Mouse (Mus musculus) embryonic facial prominence, embryonic 14.5 days (tissue): ENCODE measurements around the gene Mb. TPM values are rescaled to one million over a fixed set of nuclear protein-coding genes. Genes with fewer than 3 reads are reported as not detected.

ENCODE experiments used
- ATAC-seq: fragments of 200-750 bp; cut with Nextera tagmentation; 2 replicates; pipeline ENCODE4 v1.8.0; 2017; ENCODE audit warnings: low read depth, moderate number of reproducible peaks, moderate TSS enrichment
- DNase-seq: peaks from one replicate; pipeline ENCODE4 v3.0.0-alpha.2; 2015; ENCODE audit warnings: low spot score
- H3K27ac ChIP-seq: fragments of 300-500 bp; sonication (generic); replicated peaks from 2 replicates; pipeline ENCODE4 v1.5.1; 2014; ENCODE audit warnings: low read depth, mild to moderate bottlenecking, low read length, moderate library complexity
- H3K27me3 ChIP-seq: fragments of 300-500 bp; sonication (generic); replicated peaks from 2 replicates; pipeline ENCODE4 v1.6.1; 2014; ENCODE audit warnings: low read length; ENCODE audit not compliant: control insufficient read depth, insufficient read depth
- H3K36me3 ChIP-seq: fragments of 300-500 bp; sonication (generic); 2 replicates; pipeline ENCODE4 v1.6.1; 2014; ENCODE audit warnings: low read length, mixed read lengths; ENCODE audit not compliant: control insufficient read depth, insufficient read depth
- H3K4me1 ChIP-seq: fragments of 300-500 bp; sonication (generic); 2 replicates; pipeline ENCODE4 v1.6.1; 2014; ENCODE audit warnings: antibody characterized with exemption, low read length; ENCODE audit not compliant: control insufficient read depth, insufficient read depth
- H3K4me2 ChIP-seq: fragments of 300-500 bp; sonication (generic); 2 replicates; pipeline ENCODE4 v1.6.1; 2014; ENCODE audit warnings: low read depth, mild to moderate bottlenecking, low read length, moderate library complexity, mixed read lengths
- H3K4me3 ChIP-seq: fragments of 300-500 bp; sonication (generic); 2 replicates; pipeline ENCODE4 v1.5.1; 2014; ENCODE audit warnings: low read depth, mild to moderate bottlenecking, low read length
- H3K9ac ChIP-seq: fragments of 300-500 bp; sonication (generic); 2 replicates; pipeline ENCODE4 v1.6.1; 2014; ENCODE audit warnings: low read depth, mild to moderate bottlenecking, low read length, moderate library complexity, mixed read lengths
- H3K9me3 ChIP-seq: fragments of 300-500 bp; sonication (generic); 2 replicates; pipeline ENCODE4 v1.6.1; 2016; ENCODE audit warnings: low read length; ENCODE audit not compliant: control insufficient read depth
- WGBS: fragments of 180-500 bp; shearing (Covaris S2); extraction: QIAGEN DNeasy Blood & Tissue Kit; methylation state at CpG from one replicate; pipeline ENCODE4 v1.1.7; 2014; 5-methylcytosine and 5-hydroxymethylcytosine counted together
- polyA plus RNA-seq: library from polyadenylated mRNA; unstranded; fragments of >200 nt; fragmentation: Nextera tagmentation; extraction: Ambion mirVana; gene quantifications from 2 replicates; pipeline ENCODE4 v1.2.1, GENCODE M21; 2014

The Mb gene
- polyA plus RNA-seq, 1 experiment from 2014 or later = 12.9 TPM

DNA sequence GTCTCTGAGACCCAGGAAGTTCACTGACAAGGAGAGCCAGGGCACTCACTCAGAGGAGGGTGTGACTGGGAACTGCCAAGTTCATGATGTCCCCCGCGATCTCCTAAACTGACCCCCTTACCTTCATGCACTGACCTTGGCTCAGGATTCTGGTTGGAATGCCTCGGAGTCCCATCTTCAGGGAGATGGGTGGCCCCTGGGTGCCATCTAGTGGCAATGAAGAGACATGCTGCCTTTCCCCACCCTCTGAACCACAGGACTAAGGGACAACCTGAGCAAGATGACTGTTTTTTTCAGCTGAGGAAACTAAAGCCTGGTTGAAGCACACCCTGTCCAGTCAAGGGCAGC, 46.6 kb downstream of the Mb start:
- no peak overlapping the region for H3K4me3 ChIP-seq
- no peak overlapping the region for H3K4me2 ChIP-seq
- H3K4me1 ChIP-seq = no peaks in the 10 kb centered on the region
- H3K9me3 ChIP-seq = no peaks in the 10 kb centered on the region
- H3K27me3 ChIP-seq = no peaks in the 10 kb centered on the region
- DNase-seq (peak; percentile 65), ATAC-seq (peak; percentile 41; the same call in 1 of the 2 replicates)
- no peak overlapping the region for H3K9ac ChIP-seq
- no peak overlapping the region for H3K27ac ChIP-seq
- 30% methylated on average over 3 of the region's 3 CpGs for WGBS
- H3K36me3 ChIP-seq = no peaks in the 10 kb centered on the region

DNA sequence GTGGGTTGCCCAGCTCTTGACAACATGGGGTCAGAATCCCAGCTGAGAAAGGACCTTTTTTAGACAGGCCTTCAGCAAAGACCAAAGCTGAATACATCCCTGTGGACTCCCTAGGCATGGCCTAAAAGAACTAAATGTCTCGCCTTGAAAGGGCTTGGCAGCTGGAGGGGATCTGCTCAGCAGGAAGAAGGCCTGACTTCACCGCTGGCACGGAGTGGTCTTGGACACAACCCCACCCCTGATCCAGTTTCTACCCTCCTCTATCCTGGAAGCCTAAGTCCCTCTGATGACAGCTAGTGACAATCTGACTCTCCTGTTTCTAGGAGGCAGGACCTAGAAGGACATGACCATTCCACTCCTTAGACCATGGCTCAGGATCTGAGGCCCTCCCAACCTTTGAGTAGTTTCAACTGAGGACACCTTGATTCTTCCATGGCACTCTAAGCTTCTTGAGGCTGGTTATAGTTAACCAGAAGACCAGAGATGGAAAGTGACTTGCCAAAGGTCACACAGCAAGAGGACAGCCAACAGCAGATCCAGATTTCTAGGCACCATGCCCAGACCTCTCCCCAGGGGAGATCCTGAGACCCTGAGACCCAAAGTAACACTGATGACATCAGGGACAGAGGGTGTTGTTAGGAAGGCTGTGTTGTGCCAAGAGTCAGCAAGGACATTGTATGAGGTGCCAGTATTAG, 47.1 kb downstream of the Mb start:
- 86% methylated on average over 3 of the region's 3 CpGs for WGBS
- no peak overlapping the region for H3K9ac ChIP-seq
- H3K27me3 ChIP-seq = no peaks in the 10 kb centered on the region
- no peaks in the 10 kb centered on the region for H3K36me3 ChIP-seq
- ATAC-seq (no peak), DNase-seq (no peak)
- no peak overlapping the region for H3K27ac ChIP-seq
- H3K4me2 ChIP-seq = no peak overlapping the region
- no peaks in the 10 kb centered on the region for H3K9me3 ChIP-seq
- no peaks in the 10 kb centered on the region for H3K4me1 ChIP-seq
- no peak overlapping the region for H3K4me3 ChIP-seq

DNA sequence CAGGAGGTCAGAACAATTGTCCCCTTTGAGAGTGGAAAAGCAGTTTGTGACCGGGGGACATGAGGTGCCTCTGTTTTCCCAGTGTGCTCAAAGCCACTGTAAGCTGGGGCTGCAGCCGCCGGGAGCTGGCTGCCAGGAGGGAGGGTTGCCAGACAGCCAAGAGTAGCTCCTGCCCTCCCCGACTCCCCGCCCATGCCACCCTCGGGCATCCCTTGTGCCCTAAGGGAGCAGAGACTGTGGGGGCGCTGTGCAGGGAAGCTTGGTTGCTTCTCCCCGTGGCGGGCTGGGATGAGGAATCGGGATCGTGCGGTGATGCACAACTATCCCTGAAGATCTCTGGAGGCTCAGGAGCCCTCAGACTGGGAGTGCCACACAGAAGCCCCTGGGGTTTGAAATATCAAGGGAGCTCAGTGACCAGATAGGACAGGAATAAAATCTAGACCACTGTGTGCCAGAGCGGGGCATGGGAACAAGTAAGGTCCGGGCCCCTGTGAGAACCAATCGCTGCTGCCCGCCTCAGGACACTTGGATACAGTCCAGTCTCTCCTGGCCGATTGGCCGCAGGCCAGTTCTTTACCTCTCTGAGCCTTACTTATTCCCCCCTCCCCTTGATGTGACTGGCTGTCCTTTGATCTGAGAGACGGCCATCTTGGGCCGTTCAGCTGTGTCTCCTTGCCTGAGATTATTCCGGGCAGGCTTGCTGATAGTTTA, 51.4 kb downstream of the Mb start:
- Histone ChIP-seq H3K27me3 (no peaks in the 10 kb centered on the region), H3K9ac (no peak overlapping the region), H3K4me2 (no peak overlapping the region; the same call in 1 of the 2 replicates), H3K27ac (no peak overlapping the region), H3K9me3 (no peaks in the 10 kb centered on the region), H3K4me1 (no peaks in the 10 kb centered on the region), H3K36me3 (no peaks in the 10 kb centered on the region), H3K4me3 (no peak overlapping the region)
- DNase-seq (no peak), ATAC-seq (no peak)
- WGBS = 53% methylated on average over 21 of the region's 21 CpGs

DNA sequence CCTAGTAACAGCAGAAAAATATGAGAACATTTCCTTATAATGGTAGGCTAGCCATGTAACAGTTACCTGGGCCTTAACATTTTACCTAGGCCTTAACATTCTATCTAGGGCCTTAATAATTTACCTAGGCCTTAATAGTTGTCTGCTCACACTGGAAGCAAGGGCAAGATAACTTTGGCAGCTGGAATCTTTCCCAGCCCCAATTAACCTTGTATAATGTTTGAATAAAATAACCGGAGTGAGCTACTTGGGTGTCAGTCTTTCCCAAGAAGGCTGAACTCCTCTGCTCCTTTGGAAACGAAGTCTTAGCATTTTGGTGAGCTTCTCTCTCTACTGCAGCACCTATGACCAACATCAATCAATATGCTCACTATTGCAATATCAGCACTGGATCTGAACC, 52.4 kb downstream of the Mb start:
- Histone ChIP-seq H3K36me3 (no peaks in the 10 kb centered on the region), H3K4me2 (no peak overlapping the region), H3K9ac (no peak overlapping the region), H3K4me3 (no peak overlapping the region), H3K9me3 (no peaks in the 10 kb centered on the region), H3K27me3 (no peaks in the 10 kb centered on the region), H3K27ac (no peak overlapping the region), H3K4me1 (no peaks in the 10 kb centered on the region)
- 74% methylated on average over 2 of the region's 2 CpGs for WGBS
- DNase-seq (no peak), ATAC-seq (no peak)

DNA sequence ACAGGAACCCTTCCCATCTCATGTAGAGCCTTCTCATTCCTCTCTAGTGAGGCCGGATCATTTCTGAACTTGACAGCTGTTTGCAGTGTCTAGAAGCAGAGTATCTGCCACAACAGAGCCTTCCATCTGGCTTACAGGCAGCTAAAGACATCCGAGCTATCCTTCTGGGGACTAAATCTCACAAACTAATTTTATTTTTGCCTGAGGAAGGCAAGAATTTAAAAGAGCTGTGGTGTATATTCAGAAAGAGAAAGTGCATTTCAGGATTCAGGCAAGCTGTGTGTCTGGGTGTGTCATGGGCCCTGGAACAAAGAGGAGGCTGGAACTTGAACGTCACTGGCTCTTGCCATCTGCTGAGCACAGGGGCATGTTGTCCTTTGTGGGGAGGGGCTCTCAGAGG, 56.1 kb downstream of the Mb start:
- H3K27ac ChIP-seq = peak overlapping the region; percentile 36; the same call in 1 of the 2 replicates
- DNase-seq = no peak
- no peak for ATAC-seq
- H3K4me2 ChIP-seq = no peak overlapping the region
- no peak overlapping the region for H3K4me3 ChIP-seq
- H3K9ac ChIP-seq = no peak overlapping the region; the same call in 1 of the 2 replicates
- no peaks in the 10 kb centered on the region for H3K36me3 ChIP-seq
- no peaks in the 10 kb centered on the region for H3K4me1 ChIP-seq
- H3K27me3 ChIP-seq = no peaks in the 10 kb centered on the region
- WGBS = 37% methylated on average over 3 of the region's 3 CpGs
- H3K9me3 ChIP-seq = no peaks in the 10 kb centered on the region

DNA sequence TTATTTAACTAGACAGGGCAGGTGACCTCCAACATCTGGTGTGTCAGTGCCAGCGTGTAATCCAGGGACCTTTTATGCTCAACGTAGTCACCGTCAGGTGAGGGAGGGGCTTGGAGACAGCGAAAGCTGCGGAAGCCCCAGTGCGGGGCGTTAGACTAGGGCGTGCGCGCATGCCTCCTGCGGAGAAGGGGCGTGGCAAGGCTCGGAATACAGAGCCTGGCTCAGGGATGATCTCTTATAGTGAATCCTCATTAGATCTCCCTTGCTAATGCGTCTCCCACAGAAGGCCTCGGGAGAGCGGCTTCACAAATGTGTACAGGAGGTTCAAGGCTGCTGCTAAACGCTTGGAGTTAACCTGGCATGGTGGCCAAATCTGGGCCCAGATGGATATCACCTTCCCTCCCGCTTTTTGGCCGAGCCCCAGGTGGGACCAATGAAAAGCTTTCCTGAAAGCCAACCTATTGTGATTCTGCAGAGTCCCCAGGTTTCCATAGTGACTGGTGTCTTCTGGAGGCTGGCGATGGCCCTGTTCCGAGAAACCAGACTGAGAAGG, 62.9 kb downstream of the Mb start:
- H3K4me1 ChIP-seq = peaks cover 6% of the 10 kb centered on the region; the same call in 1 of the 2 replicates
- DNase-seq (peak; percentile 88), ATAC-seq (peak; percentile 89)
- H3K36me3 ChIP-seq = no peaks in the 10 kb centered on the region
- H3K9ac ChIP-seq = peak overlapping the region; percentile 63
- 9% methylated on average over 20 of the region's 21 CpGs for WGBS
- peak overlapping the region; percentile 65 for H3K4me2 ChIP-seq
- peak overlapping the region; percentile 49 for H3K4me3 ChIP-seq
- H3K27me3 ChIP-seq = no peaks in the 10 kb centered on the region
- no peaks in the 10 kb centered on the region for H3K9me3 ChIP-seq
- no peak overlapping the region for H3K27ac ChIP-seq

DNA sequence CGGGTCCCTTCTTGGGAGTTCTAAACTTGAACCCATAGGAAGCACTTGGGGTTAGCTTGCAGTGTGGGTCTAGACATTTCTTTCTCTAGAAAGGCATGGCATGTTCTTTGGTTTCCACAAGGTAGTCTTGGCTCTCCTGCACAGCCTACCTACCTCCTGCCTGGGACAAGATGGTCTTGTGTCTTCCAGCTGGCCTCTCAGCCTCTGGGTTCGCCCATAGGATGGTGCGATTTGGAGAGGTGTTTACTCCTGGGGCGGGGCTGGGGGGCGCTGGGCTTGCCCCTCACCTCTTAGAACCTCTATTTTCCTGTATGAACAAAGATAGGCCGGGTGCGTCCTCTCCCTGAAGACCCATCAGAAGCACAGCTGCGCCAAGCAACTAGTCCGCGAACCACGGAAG, 63.3 kb downstream of the Mb start:
- no peak for DNase-seq
- Histone ChIP-seq H3K4me3 (peak overlapping the region; percentile 49), H3K9ac (peak overlapping the region; percentile 63), H3K36me3 (no peaks in the 10 kb centered on the region), H3K9me3 (no peaks in the 10 kb centered on the region), H3K27ac (no peak overlapping the region), H3K4me1 (peaks cover 6% of the 10 kb centered on the region; the same call in 1 of the 2 replicates), H3K4me2 (peak overlapping the region; percentile 65), H3K27me3 (no peaks in the 10 kb centered on the region)
- ATAC-seq = no peak
- WGBS = 19% methylated on average over 11 of the region's 11 CpGs

DNA sequence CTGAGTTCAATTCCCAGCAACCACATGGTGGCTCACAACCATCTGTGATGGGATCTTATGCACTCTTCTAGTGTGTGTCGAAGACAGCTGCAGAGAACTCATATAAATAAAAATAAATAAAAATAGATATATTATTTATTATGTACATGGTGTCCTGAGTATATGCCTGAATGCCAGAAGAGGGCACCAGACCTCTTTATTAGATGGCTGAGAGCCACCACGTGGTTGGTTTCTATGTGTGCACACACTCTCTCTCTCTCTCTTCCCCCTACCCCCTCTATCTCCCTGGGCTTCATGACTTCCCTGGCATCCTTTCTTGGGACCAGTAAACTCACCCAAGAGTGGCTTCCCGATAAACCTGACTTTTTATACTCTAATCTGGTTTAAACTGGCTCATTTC, 67.7 kb downstream of the Mb start:
- H3K27ac ChIP-seq = no peak overlapping the region
- DNase-seq = peak; percentile 83
- no peaks in the 10 kb centered on the region for H3K27me3 ChIP-seq
- WGBS = 53% methylated on average over 3 of the region's 3 CpGs
- no peak for ATAC-seq
- no peaks in the 10 kb centered on the region for H3K36me3 ChIP-seq
- no peak overlapping the region for H3K4me2 ChIP-seq
- no peak overlapping the region for H3K4me3 ChIP-seq
- no peak overlapping the region for H3K9ac ChIP-seq
- H3K4me1 ChIP-seq = peaks cover 2% of the 10 kb centered on the region; the same call in 1 of the 2 replicates
- no peaks in the 10 kb centered on the region for H3K9me3 ChIP-seq
